Mouse (Mus musculus) midbrain, embryonic 10.5 days (tissue): ENCODE measurements around the gene Gm5592. TPM values are rescaled to one million over a fixed set of nuclear protein-coding genes. Genes with fewer than 3 reads are reported as not detected.
"Not testable (repeated sequence)": the region's sequence is repeated elsewhere in the genome, so short reads cannot be mapped to it uniquely, and the experiment has no call there.

ENCODE experiments used
- DNase-seq: peaks from one replicate; pipeline ENCODE4 v3.0.0-alpha.2; 2017; ENCODE audit warnings: low spot score
- H3K27ac ChIP-seq: fragments of 300-500 bp; sonication (generic); replicated peaks from 2 replicates; pipeline ENCODE4 v1.5.1; 2016; ENCODE audit warnings: mild to moderate bottlenecking
- H3K27me3 ChIP-seq: fragments of 300-500 bp; sonication (generic); 2 replicates; pipeline ENCODE4 v1.6.1; 2016; ENCODE audit warnings: low read depth, mild to moderate bottlenecking; ENCODE audit not compliant: poor library complexity, severe bottlenecking
- H3K36me3 ChIP-seq: fragments of 300-500 bp; sonication (generic); 2 replicates; pipeline ENCODE4 v1.6.1; 2016; ENCODE audit warnings: mild to moderate bottlenecking, moderate library complexity
- H3K4me1 ChIP-seq: fragments of 300-500 bp; sonication (generic); 2 replicates; pipeline ENCODE4 v1.6.1; 2016
- H3K4me3 ChIP-seq: fragments of 300-500 bp; sonication (generic); 2 replicates; pipeline ENCODE4 v1.5.1; 2016; ENCODE audit warnings: mild to moderate bottlenecking, moderate library complexity
- H3K9me3 ChIP-seq: fragments of 300-500 bp; sonication (generic); replicated peaks from 2 replicates; pipeline ENCODE4 v1.6.1; 2016; ENCODE audit warnings: mild to moderate bottlenecking
- WGBS: fragments of 180-500 bp; shearing (Covaris S2); methylation state at CpG from one replicate; pipeline ENCODE4 v1.1.7; 2016; 5-methylcytosine and 5-hydroxymethylcytosine counted together
- polyA plus RNA-seq: library from polyadenylated mRNA; unstranded; fragments of >200 nt; fragmentation: Nextera tagmentation; extraction: Ambion mirVana; gene quantifications from 2 replicates; pipeline ENCODE4 v1.2.1, GENCODE M21; 2016

Gene Gm5592
- polyA plus RNA-seq, result not detected in 2 replicates

GRCm38 (mm10) chr7:41153541-41153940 lies at the start of gene Gm5592:
Gene Gm5592 (plus strand): TSS chr7:41153841.
- DNase-seq, H3K4me3 ChIP-seq, H3K27ac ChIP-seq, H3K27me3 ChIP-seq, H3K4me1 ChIP-seq, H3K36me3 ChIP-seq: not testable (repeated sequence)
- peaks cover 27% of the 10 kb centered on the region for H3K9me3 ChIP-seq
- 91% methylated on average over 4 of the region's 4 CpGs for WGBS

GRCm38 (mm10) chr7:41155806-41156205 lies 2.2 kb downstream of the Gm5592 start:
- not testable (repeated sequence) for H3K36me3 ChIP-seq, H3K27me3 ChIP-seq, H3K4me3 ChIP-seq, DNase-seq, H3K4me1 ChIP-seq, H3K27ac ChIP-seq
- WGBS, result 87% methylated on average over 2 of the region's 2 CpGs
- H3K9me3 ChIP-seq, result peaks cover 29% of the 10 kb centered on the region

GRCm38 (mm10) chr7:41157879-41158278 lies 4.2 kb downstream of the Gm5592 start:
- H3K27ac ChIP-seq, H3K36me3 ChIP-seq, H3K4me3 ChIP-seq, DNase-seq, H3K27me3 ChIP-seq, H3K4me1 ChIP-seq: not testable (repeated sequence)
- no CpG with 5 or more reads among the region's 1 CpGs for WGBS
- peaks cover 29% of the 10 kb centered on the region for H3K9me3 ChIP-seq

GRCm38 (mm10) chr7:41158562-41158961 lies 4.9 kb downstream of the Gm5592 start:
- H3K9me3 ChIP-seq, result peaks cover 29% of the 10 kb centered on the region
- WGBS, result 71% methylated on average over 2 of the region's 2 CpGs
- DNase-seq, H3K36me3 ChIP-seq, H3K27ac ChIP-seq, H3K27me3 ChIP-seq, H3K4me3 ChIP-seq, H3K4me1 ChIP-seq: not testable (repeated sequence)

- Histone ChIP-seq H3K27me3 (no peaks in the 10 kb centered on the region), H3K27ac (no peak overlapping the region), H3K36me3 (no peaks in the 10 kb centered on the region), H3K4me3 (no peak overlapping the region), H3K9me3 (peaks cover 30% of the 10 kb centered on the region; the same call in 1 of the 2 replicates), H3K4me1 (no peaks in the 10 kb centered on the region)
- DNase-seq, result no peak
- 78% methylated on average over 4 of the region's 4 CpGs for WGBS
These were observed 40.0 kb downstream of the Gm5592 start for GRCm38 (mm10) chr7:41193671-41194070.

Other genes with a start within 250 kb of the Gm5592 start
- gene 4930433I11Rik, start 166.3 kb upstream of the Gm5592 start, polyA plus RNA-seq, result not detected in 2 replicates
- not detected in 2 replicates for gene Gm4884, start 121.1 kb upstream of the Gm5592 start, polyA plus RNA-seq
- gene AI987944, start 239.5 kb downstream of the Gm5592 start, polyA plus RNA-seq, result 11.0 and 11.9 TPM in 2 replicates